Mouse (Mus musculus): Measurements from ENCODE around the gene R3hdm2. TPM values are rescaled to one million over a fixed set of nuclear protein-coding genes. Genes with fewer than 3 reads are reported as not detected.
A peak's percentile ranks its signal among the peaks of the same experiment; 100 is the strongest.

R3hdm2 gene
- polyA plus RNA-seq, 1 experiment from 2014 or later = 58.8 TPM

GRCm38 (mm10) chr10:127500042-127500441 lies 119.9 kb downstream of the R3hdm2 start:
- H3K36me3 ChIP-seq = peaks cover 56% of the 10 kb centered on the region
- no peak overlapping the region for H3K9ac ChIP-seq
- no peak for ATAC-seq (ENCODE audit: insufficient number of reproducible peaks, insufficient read depth, low FRiP score, low TSS enrichment, low read depth)
- no peak overlapping the region for H3K4me2 ChIP-seq
- no peak overlapping the region for H3K4me3 ChIP-seq
- 77% methylated on average over 4 of the region's 4 CpGs for WGBS
- H3K4me1 ChIP-seq = no peaks in the 10 kb centered on the region
- no peaks in the 10 kb centered on the region; the same call in 1 of the 2 replicates for H3K9me3 ChIP-seq
- H3K27ac ChIP-seq = no peak overlapping the region
- no peaks in the 10 kb centered on the region for H3K27me3 ChIP-seq

DNA sequence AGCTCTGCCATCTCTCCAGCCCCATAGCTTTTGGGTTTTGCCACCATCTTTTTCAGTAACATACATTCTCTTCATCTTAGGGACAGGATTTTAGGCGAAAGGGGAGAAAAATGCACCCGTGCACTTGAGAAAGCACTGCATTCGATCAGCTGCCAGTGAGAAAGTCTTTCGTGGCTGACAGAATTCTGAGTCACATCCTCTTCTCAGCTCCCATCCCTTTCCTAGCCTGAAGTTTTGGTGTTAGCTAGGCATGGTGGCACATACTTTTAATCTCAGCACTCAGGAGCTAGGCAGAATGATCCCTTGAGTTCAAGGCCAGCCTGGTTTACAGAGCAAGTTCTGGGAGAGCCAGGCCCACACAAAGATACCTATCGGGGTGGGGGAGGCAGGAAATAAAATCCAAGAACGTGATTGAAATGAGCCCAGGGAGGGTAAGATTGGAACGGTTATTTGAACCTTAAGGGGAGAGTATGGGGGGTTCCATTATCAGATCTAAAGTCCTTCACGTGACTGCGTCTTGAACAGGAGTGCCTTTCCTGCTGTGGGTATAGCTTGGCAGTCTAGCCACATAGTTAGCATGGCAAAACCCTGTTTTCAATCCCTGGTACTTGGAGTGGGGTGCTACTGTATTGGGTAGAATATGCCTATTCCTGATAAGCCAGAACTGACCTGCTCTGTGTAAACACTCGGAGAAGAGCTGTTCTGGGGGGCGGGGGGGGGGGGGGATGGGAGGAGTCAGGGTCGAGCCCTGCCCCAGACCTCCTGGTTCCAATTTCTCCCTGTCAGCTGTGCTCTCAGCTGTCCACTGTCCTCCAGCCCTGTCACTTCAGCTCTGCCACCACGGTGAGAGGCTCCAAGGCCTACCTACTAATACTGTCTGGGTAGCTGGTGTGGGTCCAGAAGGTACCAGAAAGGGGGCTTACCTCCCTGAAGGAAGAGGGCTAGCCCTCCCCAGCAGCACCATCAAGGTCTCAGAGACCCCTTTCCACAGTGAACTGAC lies 121.1 kb downstream of the R3hdm2 start, which contains the start of gene Stac3:
Gene Stac3, plus strand, starts transcription at position 793 of the 1,000 bp plus-strand sequence.
- Histone ChIP-seq H3K4me1 (no peaks in the 10 kb centered on the region), H3K9ac (peak within 1 kb of the TSS; percentile 27; the same call in 1 of the 2 replicates), H3K4me3 (no peak within 1 kb of the TSS), H3K27ac (no peak within 1 kb of the TSS; the same call in 1 of the 2 replicates), H3K9me3 (no peaks in the 10 kb centered on the region), H3K36me3 (peaks cover 57% of the 10 kb centered on the region), H3K27me3 (no peaks in the 10 kb centered on the region; the same call in 1 of the 2 replicates), H3K4me2 (no peak within 1 kb of the TSS)
- ATAC-seq (ENCODE audit: insufficient number of reproducible peaks, insufficient read depth, low FRiP score, low TSS enrichment, low read depth) = no peak
- WGBS = 61% methylated on average over 13 of the region's 13 CpGs

- no peak for ATAC-seq (ENCODE audit: insufficient number of reproducible peaks, insufficient read depth, low FRiP score, low TSS enrichment, low read depth)
- H3K4me1 ChIP-seq = peaks cover 56% of the 10 kb centered on the region
- H3K4me3 ChIP-seq = no peak overlapping the region
- H3K9me3 ChIP-seq = no peaks in the 10 kb centered on the region
- peaks cover 16% of the 10 kb centered on the region; the same call in 1 of the 2 replicates for H3K36me3 ChIP-seq
- peak overlapping the region; percentile 73 for H3K4me2 ChIP-seq
- peak overlapping the region; percentile 40; the same call in 1 of the 2 replicates for H3K9ac ChIP-seq
- no peak overlapping the region for H3K27ac ChIP-seq
- H3K27me3 ChIP-seq = peaks cover 67% of the 10 kb centered on the region
- 5% methylated on average over 15 of the region's 15 CpGs for WGBS
Measured at GRCm38 (mm10) chr10:127508239-127508638, 128.1 kb downstream of the R3hdm2 start.

DNA sequence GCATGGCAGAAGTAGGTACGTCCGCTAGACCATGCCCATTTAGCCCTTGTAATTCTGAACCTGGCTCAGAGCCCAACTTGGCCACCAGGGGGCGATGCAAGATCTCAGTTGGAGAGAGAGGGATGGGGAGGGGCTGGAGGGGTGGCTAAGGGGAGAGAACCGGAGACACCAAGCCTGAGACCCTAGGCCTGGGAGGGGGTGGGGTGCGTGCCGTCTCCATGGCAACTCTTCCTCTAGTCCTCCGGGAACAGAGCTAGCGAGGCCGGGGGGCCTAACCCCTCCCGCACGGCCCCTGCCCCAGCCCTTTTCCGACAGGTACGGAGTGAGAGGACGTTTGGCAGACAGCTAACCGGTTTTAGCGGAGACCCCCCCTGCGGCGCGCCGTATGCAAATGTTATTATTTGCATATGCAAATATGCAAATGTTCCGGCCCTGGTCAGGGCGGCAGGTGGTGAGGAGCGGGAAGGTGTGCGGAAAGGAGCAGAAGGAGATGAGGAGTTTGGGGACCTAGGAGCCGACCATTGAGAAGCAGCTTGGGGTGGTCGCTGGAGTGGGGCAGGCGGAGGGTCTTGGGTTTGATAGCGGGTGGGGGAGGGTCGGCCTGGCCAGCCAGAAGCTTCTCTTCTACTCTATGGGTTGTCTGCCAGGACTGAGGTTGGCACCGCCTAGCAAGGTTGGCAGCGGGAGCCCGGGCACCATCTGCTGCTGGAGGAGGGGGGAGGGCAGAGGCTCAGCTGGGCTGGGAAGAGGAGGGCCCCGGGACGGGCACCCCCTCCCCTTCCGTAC lies 129.1 kb downstream of the R3hdm2 start:
- peak overlapping the region; percentile 73 for H3K4me2 ChIP-seq
- no peaks in the 10 kb centered on the region for H3K9me3 ChIP-seq
- peak overlapping the region; percentile 43 for H3K4me3 ChIP-seq
- H3K4me1 ChIP-seq = peaks cover 66% of the 10 kb centered on the region
- H3K9ac ChIP-seq = 0 out of 2 replicates have a peak overlapping the region, but pooled peaks have one; percentile 32
- peaks cover 77% of the 10 kb centered on the region for H3K27me3 ChIP-seq
- WGBS = 1% methylated on average over 35 of the region's 35 CpGs
- H3K36me3 ChIP-seq = peaks cover 16% of the 10 kb centered on the region; the same call in 1 of the 2 replicates
- no peak overlapping the region for H3K27ac ChIP-seq
- peak; percentile 22 for ATAC-seq (ENCODE audit: insufficient number of reproducible peaks, insufficient read depth, low FRiP score, low TSS enrichment, low read depth)

DNA sequence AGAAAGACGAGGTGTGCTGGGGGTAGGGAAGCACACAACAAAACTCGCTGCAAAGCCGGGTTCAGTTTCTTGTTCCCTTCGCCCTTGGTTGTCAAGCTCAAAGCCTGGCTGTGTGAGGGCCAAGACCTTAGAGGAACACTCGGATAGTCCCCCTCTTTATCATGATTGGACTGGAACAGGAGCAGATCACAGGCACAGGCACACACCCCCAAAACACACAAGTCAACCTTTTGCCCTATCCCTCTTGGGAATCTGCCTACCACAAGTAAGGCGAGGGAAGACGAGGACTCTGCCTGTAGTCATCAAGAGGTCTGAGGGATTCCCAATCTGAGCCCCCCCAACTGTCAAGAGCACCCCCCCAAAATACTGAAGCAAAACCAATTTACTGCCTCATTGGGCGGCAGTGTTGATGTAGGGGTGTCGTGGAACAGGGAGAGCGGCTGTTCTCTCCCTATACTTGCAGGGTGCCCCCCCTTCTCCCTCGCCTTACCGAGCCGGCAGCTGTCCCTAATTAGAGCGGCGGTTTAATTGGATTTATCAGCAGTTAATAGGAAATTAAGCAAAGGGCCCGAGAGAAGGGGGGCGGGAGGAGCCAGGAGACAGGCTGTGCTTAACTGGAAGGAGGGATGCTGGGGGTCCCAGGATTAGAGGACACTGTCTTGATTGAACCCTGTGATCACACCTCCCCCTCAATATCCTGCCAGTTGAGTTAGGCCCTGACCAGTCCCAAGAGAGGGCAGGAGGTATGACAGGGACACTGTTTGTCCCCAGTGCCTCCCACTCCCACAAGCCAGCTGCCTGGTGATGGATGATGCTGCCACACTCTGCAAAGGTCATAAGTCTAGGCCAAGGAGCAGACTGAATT lies 129.9 kb downstream of the R3hdm2 start:
- H3K9ac ChIP-seq = no peak overlapping the region
- ATAC-seq (ENCODE audit: insufficient number of reproducible peaks, insufficient read depth, low FRiP score, low TSS enrichment, low read depth) = no peak
- H3K4me2 ChIP-seq = peak overlapping the region; percentile 73
- peaks cover 85% of the 10 kb centered on the region for H3K27me3 ChIP-seq
- H3K9me3 ChIP-seq = no peaks in the 10 kb centered on the region
- peak overlapping the region; percentile 43 for H3K4me3 ChIP-seq
- H3K27ac ChIP-seq = no peak overlapping the region
- H3K36me3 ChIP-seq = peaks cover 16% of the 10 kb centered on the region; the same call in 1 of the 2 replicates
- H3K4me1 ChIP-seq = peaks cover 73% of the 10 kb centered on the region
- 6% methylated on average over 17 of the region's 17 CpGs for WGBS

GRCm38 (mm10) chr10:127510895-127511617 lies 130.9 kb downstream of the R3hdm2 start:
- no peak overlapping the region for H3K27ac ChIP-seq
- 8% methylated on average over 11 of the region's 11 CpGs for WGBS
- H3K36me3 ChIP-seq = peaks cover 7% of the 10 kb centered on the region; the same call in 1 of the 2 replicates
- peak overlapping the region; percentile 73; the same call in 1 of the 2 replicates for H3K9ac ChIP-seq
- H3K4me3 ChIP-seq = peak overlapping the region; percentile 51
- H3K27me3 ChIP-seq = peaks cover 95% of the 10 kb centered on the region
- ATAC-seq (ENCODE audit: insufficient number of reproducible peaks, insufficient read depth, low FRiP score, low TSS enrichment, low read depth) = no peak
- no peaks in the 10 kb centered on the region for H3K9me3 ChIP-seq
- peak overlapping the region; percentile 97 for H3K4me2 ChIP-seq
- peaks cover 81% of the 10 kb centered on the region for H3K4me1 ChIP-seq

- Histone ChIP-seq H3K9ac (peak overlapping the region; percentile 73), H3K27me3 (peaks cover 99% of the 10 kb centered on the region), H3K36me3 (0 out of 2 replicates have a peak, but pooled peaks cover under 1% of the 10 kb centered on the region), H3K4me2 (peak overlapping the region; percentile 97), H3K4me1 (peaks cover 88% of the 10 kb centered on the region), H3K27ac (no peak overlapping the region), H3K4me3 (peak overlapping the region; percentile 51), H3K9me3 (no peaks in the 10 kb centered on the region)
- no peak for ATAC-seq (ENCODE audit: insufficient number of reproducible peaks, insufficient read depth, low FRiP score, low TSS enrichment, low read depth)
- WGBS = under 1% methylated on average over 46 of the region's 46 CpGs
Measured at GRCm38 (mm10) chr10:127511634-127512306, 131.6 kb downstream of the R3hdm2 start.

DNA sequence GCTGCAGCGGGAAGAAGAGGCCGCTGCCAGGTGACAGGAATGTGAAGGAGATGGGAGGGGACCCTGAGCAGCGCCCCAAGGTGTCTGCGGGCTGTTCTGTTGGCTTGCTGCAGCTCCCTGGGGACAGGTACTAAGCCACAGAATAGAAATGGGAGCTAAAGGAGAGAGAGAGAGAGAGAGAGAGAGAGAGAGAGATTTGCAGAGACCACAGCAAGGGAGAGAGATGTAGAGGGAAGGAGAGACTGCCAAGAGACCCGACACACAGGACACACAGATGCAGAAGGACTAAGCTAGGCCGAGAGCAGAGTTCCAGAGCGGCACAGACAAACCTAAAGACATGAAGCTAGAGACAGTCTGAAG lies 132.2 kb downstream of the R3hdm2 start:
- WGBS = under 1% methylated on average over 7 of the region's 7 CpGs
- Histone ChIP-seq H3K27ac (no peak overlapping the region), H3K36me3 (0 out of 2 replicates have a peak, but pooled peaks cover 1% of the 10 kb centered on the region), H3K9me3 (no peaks in the 10 kb centered on the region), H3K4me3 (peak overlapping the region; percentile 51), H3K27me3 (peaks cover 99% of the 10 kb centered on the region), H3K9ac (peak overlapping the region; percentile 73), H3K4me1 (peaks cover 93% of the 10 kb centered on the region), H3K4me2 (peak overlapping the region; percentile 97)
- ATAC-seq (ENCODE audit: insufficient number of reproducible peaks, insufficient read depth, low FRiP score, low TSS enrichment, low read depth) = no peak

DNA sequence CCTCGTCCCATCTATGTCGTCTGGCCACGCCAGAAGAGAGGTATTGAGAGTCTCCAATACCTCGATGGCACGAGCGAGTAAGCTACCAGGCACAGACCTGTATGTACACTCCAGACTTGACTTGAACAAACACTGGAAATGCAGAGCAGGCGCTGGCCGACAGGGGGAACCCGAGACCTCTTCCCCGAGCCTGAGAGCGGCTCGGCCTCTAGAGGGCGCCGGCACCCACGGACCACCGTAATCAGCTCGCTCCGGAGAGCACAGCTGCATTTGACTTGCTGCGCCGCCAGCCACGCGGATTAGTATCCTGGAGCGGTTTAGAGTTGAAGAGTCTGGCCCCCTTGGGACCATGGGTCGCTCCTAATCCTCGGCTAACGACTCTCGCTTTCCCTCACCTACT lies 132.7 kb downstream of the R3hdm2 start:
- H3K9ac ChIP-seq = peak overlapping the region; percentile 57
- H3K4me2 ChIP-seq = peak overlapping the region; percentile 97
- peaks cover 7% of the 10 kb centered on the region for H3K36me3 ChIP-seq
- peak overlapping the region; percentile 51 for H3K4me3 ChIP-seq
- peaks cover 92% of the 10 kb centered on the region for H3K4me1 ChIP-seq
- 0 out of 2 replicates have a peak overlapping the region, but pooled peaks have one; percentile 7 for H3K27ac ChIP-seq
- under 1% methylated on average over 27 of the region's 27 CpGs for WGBS
- peaks cover 99% of the 10 kb centered on the region for H3K27me3 ChIP-seq
- H3K9me3 ChIP-seq = no peaks in the 10 kb centered on the region
- ATAC-seq (ENCODE audit: insufficient number of reproducible peaks, insufficient read depth, low FRiP score, low TSS enrichment, low read depth) = peak; percentile 29

Measured in embryonic facial prominence, embryonic 13.5 days (tissue).